Mouse (Mus musculus) hindlimb bud, embryonic 11.5 days (tissue): ENCODE data around the gene C2cd5.
"Not testable (repeated sequence)": the region's sequence is repeated elsewhere in the genome, so short reads cannot be mapped to it uniquely, and the experiment has no call there.

Source experiments
- DNase-seq: peaks from one replicate; pipeline ENCODE4 v3.0.0-alpha.2; 2012; ENCODE audit warnings: low read depth, low spot score; ENCODE audit errors: extremely low spot score

The C2cd5 gene

GRCm38 (mm10) chr6:142987616-142988015, 112.3 kb downstream of the C2cd5 start:
- no peak for DNase-seq

GRCm38 (mm10) chr6:142986706-142987105, 113.2 kb downstream of the C2cd5 start:
- DNase-seq, result not testable (repeated sequence)

- DNase-seq, result not testable (repeated sequence)
Measured at GRCm38 (mm10) chr6:142985561-142986238, 114.2 kb downstream of the C2cd5 start.

- no peak for DNase-seq
Measured at GRCm38 (mm10) chr6:142979665-142980660, 120.0 kb downstream of the C2cd5 start.

GRCm38 (mm10) chr6:142977221-142977620, 122.7 kb downstream of the C2cd5 start:
- DNase-seq, result no peak

- DNase-seq, result no peak
Measured at GRCm38 (mm10) chr6:142973289-142973688, 126.7 kb downstream of the C2cd5 start.

GRCm38 (mm10) chr6:142972205-142972604, 127.7 kb downstream of the C2cd5 start:
- no peak for DNase-seq

- no peak for DNase-seq
Measured at GRCm38 (mm10) chr6:142967407-142967806, 132.5 kb downstream of the C2cd5 start.

GRCm38 (mm10) chr6:142964531-142965385, 135.2 kb downstream of the C2cd5 start:
- DNase-seq, result peak; percentile 62

- DNase-seq, result no peak
Measured at GRCm38 (mm10) chr6:142964076-142964530, 135.8 kb downstream of the C2cd5 start, which contains the start of gene St8sia1. Gene St8sia1 (minus strand): TSS chr6:142964452.

GRCm38 (mm10) chr6:142963480-142964075, 136.4 kb downstream of the C2cd5 start:
- DNase-seq, result no peak

GRCm38 (mm10) chr6:142962881-142963280, 137.1 kb downstream of the C2cd5 start:
- no peak for DNase-seq

- no peak for DNase-seq
Measured at GRCm38 (mm10) chr6:142962476-142962875, 137.5 kb downstream of the C2cd5 start.

- DNase-seq, result no peak
Measured at GRCm38 (mm10) chr6:142961721-142962455, 138.1 kb downstream of the C2cd5 start.
